Mouse (Mus musculus) heart, embryonic 15.5 days (tissue): ENCODE results near the gene Ppp1r18. TPM values are rescaled to one million over a fixed set of nuclear protein-coding genes. Genes with fewer than 3 reads are reported as not detected.

Experiments used
- ATAC-seq: fragments of 200-750 bp; cut with Nextera tagmentation; replicated peaks from 2 replicates; pipeline ENCODE4 v1.8.0; 2017; ENCODE audit warnings: low read depth, moderate TSS enrichment; ENCODE audit not compliant: insufficient number of reproducible peaks, insufficient read depth, low FRiP score
- H3K27ac ChIP-seq: fragments of 300-500 bp; sonication (generic); 2 replicates; pipeline ENCODE4 v1.5.1; 2015; ENCODE audit warnings: mild to moderate bottlenecking, inconsistent platforms
- H3K27me3 ChIP-seq: fragments of 300-500 bp; sonication (generic); 2 replicates; pipeline ENCODE4 v1.6.1; 2015; ENCODE audit warnings: inconsistent platforms
- H3K36me3 ChIP-seq: fragments of 300-500 bp; sonication (generic); 2 replicates; pipeline ENCODE4 v1.6.1; 2015; ENCODE audit warnings: mild to moderate bottlenecking, inconsistent platforms
- H3K4me1 ChIP-seq: fragments of 300-500 bp; sonication (generic); replicated peaks from 2 replicates; pipeline ENCODE4 v1.6.1; 2015; ENCODE audit warnings: inconsistent platforms
- H3K4me2 ChIP-seq: fragments of 300-500 bp; sonication (generic); 2 replicates; pipeline ENCODE4 v1.6.1; 2015; ENCODE audit warnings: inconsistent platforms, mild to moderate bottlenecking, moderate library complexity
- H3K4me3 ChIP-seq: fragments of 300-500 bp; sonication (generic); 2 replicates; pipeline ENCODE4 v1.5.1; 2015; ENCODE audit warnings: mild to moderate bottlenecking, inconsistent platforms
- H3K9ac ChIP-seq: fragments of 300-500 bp; sonication (generic); 2 replicates; pipeline ENCODE4 v1.6.1; 2015; ENCODE audit warnings: mild to moderate bottlenecking, inconsistent platforms
- H3K9me3 ChIP-seq: fragments of 300-500 bp; sonication (generic); replicated peaks from 2 replicates; pipeline ENCODE4 v1.6.1; 2016; ENCODE audit warnings: inconsistent platforms
- WGBS: fragments of 180-500 bp; shearing (Covaris S2); methylation state at CpG from one replicate; pipeline ENCODE4 v1.1.7; 2015; ENCODE audit warnings: mixed read lengths; 5-methylcytosine and 5-hydroxymethylcytosine counted together
- polyA plus RNA-seq: library from polyadenylated mRNA; unstranded; fragments of >200 nt; fragmentation: Nextera tagmentation; extraction: Ambion mirVana; gene quantifications from 2 replicates; pipeline ENCODE4 v1.2.1, GENCODE M21; 2015

Gene Ppp1r18
- polyA plus RNA-seq, 1 experiment from 2014 or later = 17.9 TPM

DNA sequence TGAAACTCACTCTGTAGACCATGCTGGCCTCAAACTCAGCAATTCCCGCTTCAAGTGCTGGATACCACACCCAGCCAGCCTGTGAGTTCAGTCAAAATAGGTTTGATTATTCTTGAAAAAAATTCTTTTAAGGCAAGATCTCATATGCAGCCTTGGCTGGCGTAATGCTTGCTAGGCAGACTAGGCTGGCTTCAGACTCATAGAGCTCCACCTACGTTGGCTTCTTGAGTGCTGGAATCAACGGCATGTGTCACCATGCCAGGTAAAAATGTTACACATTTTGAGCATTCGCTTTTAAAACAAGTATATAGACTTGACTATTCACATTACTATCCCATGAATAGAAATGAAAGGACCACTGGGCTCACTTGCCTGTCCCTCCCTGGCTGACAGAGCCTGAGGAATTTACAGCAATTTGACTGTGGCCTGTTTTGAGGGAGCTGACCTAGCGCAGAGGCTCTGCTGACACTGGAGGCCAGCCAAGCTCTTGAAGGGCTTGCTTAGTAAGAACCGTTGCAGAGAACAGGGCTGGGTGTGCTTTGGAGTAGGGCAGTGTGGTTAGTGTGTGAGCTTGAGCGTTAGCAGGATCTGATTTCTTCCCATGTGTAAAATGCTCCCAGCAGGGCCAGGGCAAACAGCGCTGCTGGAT lies 38.1 kb downstream of the Ppp1r18 start:
- peaks cover 11% of the 10 kb centered on the region; the same call in 1 of the 2 replicates for H3K36me3 ChIP-seq
- H3K4me2 ChIP-seq = peak overlapping the region; percentile 12; the same call in 1 of the 2 replicates
- no peaks in the 10 kb centered on the region for H3K27me3 ChIP-seq
- peak; percentile 80 for ATAC-seq
- no peak overlapping the region for H3K4me3 ChIP-seq
- H3K27ac ChIP-seq = peak overlapping the region; percentile 80
- WGBS = 59% methylated on average over 9 of the region's 9 CpGs
- H3K9ac ChIP-seq = peak overlapping the region; percentile 22; the same call in 1 of the 2 replicates
- no peaks in the 10 kb centered on the region for H3K9me3 ChIP-seq
- H3K4me1 ChIP-seq = peaks cover 21% of the 10 kb centered on the region

DNA sequence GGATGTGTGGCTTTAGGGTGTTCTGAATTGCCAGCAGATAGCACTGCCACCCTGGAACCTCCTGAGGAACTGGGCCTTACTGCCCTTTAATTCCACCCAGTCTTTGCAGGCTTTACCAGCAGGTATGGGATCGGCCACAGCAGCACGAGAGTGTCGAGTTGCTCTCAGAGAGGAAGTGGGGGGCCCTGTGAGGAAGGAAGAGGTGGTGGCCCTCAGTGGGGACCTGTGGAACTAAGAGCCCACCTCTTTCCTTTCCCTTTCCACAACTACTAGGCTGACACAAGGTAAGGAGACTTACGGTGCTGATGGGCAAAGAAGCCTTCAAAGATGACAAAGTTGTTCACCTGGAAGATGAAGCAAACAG lies 38.6 kb downstream of the Ppp1r18 start:
- peak overlapping the region; percentile 22 for H3K9ac ChIP-seq
- no peaks in the 10 kb centered on the region for H3K27me3 ChIP-seq
- peaks cover 11% of the 10 kb centered on the region; the same call in 1 of the 2 replicates for H3K36me3 ChIP-seq
- 60% methylated on average over 4 of the region's 4 CpGs for WGBS
- peak; percentile 7; the same call in 1 of the 2 replicates for ATAC-seq
- peak overlapping the region; percentile 80 for H3K27ac ChIP-seq
- H3K4me1 ChIP-seq = peaks cover 26% of the 10 kb centered on the region
- no peak overlapping the region for H3K4me3 ChIP-seq
- peak overlapping the region; percentile 12; the same call in 1 of the 2 replicates for H3K4me2 ChIP-seq
- H3K9me3 ChIP-seq = no peaks in the 10 kb centered on the region

GRCm38 (mm10) chr17:35905587-35905986 lies 40.2 kb downstream of the Ppp1r18 start:
- no peak overlapping the region for H3K27ac ChIP-seq
- H3K4me1 ChIP-seq = peaks cover 34% of the 10 kb centered on the region
- H3K27me3 ChIP-seq = no peaks in the 10 kb centered on the region
- no peak overlapping the region for H3K4me3 ChIP-seq
- H3K36me3 ChIP-seq = peaks cover 11% of the 10 kb centered on the region; the same call in 1 of the 2 replicates
- H3K4me2 ChIP-seq = no peak overlapping the region
- ATAC-seq = no peak
- H3K9me3 ChIP-seq = no peaks in the 10 kb centered on the region
- H3K9ac ChIP-seq = no peak overlapping the region
- 96% methylated on average over 1 of the region's 1 CpGs for WGBS

DNA sequence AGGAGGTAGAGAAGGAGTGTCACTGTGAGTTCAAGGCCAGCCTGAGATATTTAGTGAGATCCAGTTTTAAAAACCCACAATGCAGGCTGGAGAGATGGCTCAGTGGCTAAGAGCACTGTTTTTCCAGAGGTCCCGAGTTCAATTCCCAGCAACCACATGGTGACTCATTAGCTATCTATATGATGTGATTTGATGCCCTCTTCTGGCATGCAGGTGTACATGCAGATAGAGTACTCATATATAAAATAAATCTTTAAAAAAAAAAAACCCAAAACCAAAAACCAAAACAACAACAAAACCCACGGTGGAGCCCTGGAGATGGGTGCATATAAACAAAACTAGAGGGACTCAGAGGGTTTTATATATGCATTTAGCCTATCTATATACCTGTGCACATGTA lies 42.2 kb downstream of the Ppp1r18 start:
- ATAC-seq = no peak
- no peaks in the 10 kb centered on the region for H3K9me3 ChIP-seq
- no peaks in the 10 kb centered on the region for H3K27me3 ChIP-seq
- no peak overlapping the region for H3K9ac ChIP-seq
- peaks cover 18% of the 10 kb centered on the region for H3K36me3 ChIP-seq
- 73% methylated on average over 2 of the region's 2 CpGs for WGBS
- H3K4me2 ChIP-seq = no peak overlapping the region
- H3K4me3 ChIP-seq = no peak overlapping the region
- H3K27ac ChIP-seq = no peak overlapping the region
- peaks cover 34% of the 10 kb centered on the region for H3K4me1 ChIP-seq

- Histone ChIP-seq H3K27ac (peak overlapping the region; percentile 75), H3K4me3 (peak overlapping the region; percentile 78), H3K9ac (peak overlapping the region; percentile 69), H3K4me2 (peak overlapping the region; percentile 79), H3K4me1 (peaks cover 17% of the 10 kb centered on the region), H3K9me3 (no peaks in the 10 kb centered on the region), H3K36me3 (peaks cover 31% of the 10 kb centered on the region), H3K27me3 (no peaks in the 10 kb centered on the region)
- 27% methylated on average over 20 of the region's 20 CpGs for WGBS
- ATAC-seq = peak; percentile 29
These were observed 44.0 kb downstream of the Ppp1r18 start for GRCm38 (mm10) chr17:35909186-35909918.

GRCm38 (mm10) chr17:35909919-35910369 lies 44.6 kb downstream of the Ppp1r18 start, which contains the start of gene Atat1:
Gene Atat1, minus strand, starts transcription at chr17:35910075.
- peak within 1 kb of the TSS; percentile 75 for H3K27ac ChIP-seq
- WGBS = 2% methylated on average over 25 of the region's 25 CpGs
- H3K36me3 ChIP-seq = peaks cover 35% of the 10 kb centered on the region
- peak within 1 kb of the TSS; percentile 79 for H3K4me2 ChIP-seq
- no peaks in the 10 kb centered on the region for H3K9me3 ChIP-seq
- H3K27me3 ChIP-seq = no peaks in the 10 kb centered on the region
- H3K9ac ChIP-seq = peak within 1 kb of the TSS; percentile 69
- H3K4me3 ChIP-seq = peak within 1 kb of the TSS; percentile 78
- peak; percentile 85 for ATAC-seq
- H3K4me1 ChIP-seq = peaks cover 18% of the 10 kb centered on the region

DNA sequence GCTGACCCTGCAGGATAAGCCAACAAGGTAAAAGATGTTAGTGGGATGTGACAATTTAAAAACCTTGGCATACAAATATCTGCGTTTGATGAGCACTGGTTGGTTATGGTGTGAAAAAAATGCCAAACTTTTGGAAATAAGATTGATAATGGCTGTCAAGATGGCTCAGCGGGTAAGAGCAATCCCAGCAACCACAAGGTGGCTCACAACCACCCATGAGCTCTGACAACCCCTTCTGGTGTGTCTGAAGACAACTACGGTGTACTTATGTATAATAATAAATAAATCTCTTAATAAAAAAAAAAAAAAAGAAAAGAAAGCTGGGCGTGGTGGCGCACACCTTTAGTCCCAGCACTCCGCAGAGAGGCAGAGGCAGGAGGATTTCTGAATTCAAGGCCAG lies 49.6 kb downstream of the Ppp1r18 start:
- Histone ChIP-seq H3K27ac (no peak overlapping the region), H3K27me3 (no peaks in the 10 kb centered on the region), H3K4me2 (peak overlapping the region; percentile 73), H3K9me3 (no peaks in the 10 kb centered on the region), H3K36me3 (peaks cover 31% of the 10 kb centered on the region), H3K4me3 (peak overlapping the region; percentile 83), H3K9ac (no peak overlapping the region), H3K4me1 (peaks cover 20% of the 10 kb centered on the region)
- ATAC-seq = no peak
- 74% methylated on average over 6 of the region's 6 CpGs for WGBS

DNA sequence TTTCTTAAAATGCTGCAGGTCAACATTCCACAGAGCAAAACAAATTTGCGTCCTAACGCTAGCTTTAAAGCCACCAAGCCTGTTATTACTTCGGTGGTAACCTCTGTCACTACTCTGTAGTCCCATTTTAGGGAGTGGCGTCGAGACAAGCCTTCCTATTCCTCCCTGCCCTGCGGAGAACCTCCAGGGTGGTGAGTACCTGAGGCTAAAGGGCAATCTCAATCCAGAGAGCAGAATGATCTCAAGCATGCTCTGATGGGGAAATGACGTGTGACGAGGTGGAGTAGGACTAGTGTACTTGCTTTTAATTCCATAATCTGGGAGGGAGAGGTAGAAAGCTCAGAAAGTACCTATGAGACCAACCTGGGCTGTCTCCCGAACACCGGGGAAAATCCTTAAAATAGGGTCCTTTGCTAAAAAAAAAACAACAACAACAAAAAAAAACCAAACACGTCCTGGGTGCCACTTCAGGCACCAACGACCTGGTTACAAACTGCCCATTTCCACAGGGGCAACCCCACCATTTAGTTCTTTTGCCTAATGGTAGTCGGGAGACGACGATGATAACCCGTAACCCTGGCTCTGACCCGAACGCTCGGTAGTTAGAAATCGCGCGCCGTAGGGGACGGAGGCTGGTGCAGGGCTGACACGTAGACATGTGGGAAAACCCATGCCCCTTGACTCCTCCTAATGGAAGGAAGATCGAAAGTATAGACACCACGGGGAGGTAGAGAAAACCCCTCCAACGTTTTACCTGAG lies 50.3 kb downstream of the Ppp1r18 start:
- H3K36me3 ChIP-seq = peaks cover 31% of the 10 kb centered on the region
- H3K27ac ChIP-seq = peak overlapping the region; percentile 93
- H3K4me3 ChIP-seq = peak overlapping the region; percentile 83
- 2% methylated on average over 28 of the region's 28 CpGs for WGBS
- peak overlapping the region; percentile 63 for H3K9ac ChIP-seq
- H3K4me2 ChIP-seq = peak overlapping the region; percentile 73
- peak; percentile 8; the same call in 1 of the 2 replicates for ATAC-seq
- H3K9me3 ChIP-seq = no peaks in the 10 kb centered on the region
- H3K27me3 ChIP-seq = no peaks in the 10 kb centered on the region
- peaks cover 25% of the 10 kb centered on the region for H3K4me1 ChIP-seq

DNA sequence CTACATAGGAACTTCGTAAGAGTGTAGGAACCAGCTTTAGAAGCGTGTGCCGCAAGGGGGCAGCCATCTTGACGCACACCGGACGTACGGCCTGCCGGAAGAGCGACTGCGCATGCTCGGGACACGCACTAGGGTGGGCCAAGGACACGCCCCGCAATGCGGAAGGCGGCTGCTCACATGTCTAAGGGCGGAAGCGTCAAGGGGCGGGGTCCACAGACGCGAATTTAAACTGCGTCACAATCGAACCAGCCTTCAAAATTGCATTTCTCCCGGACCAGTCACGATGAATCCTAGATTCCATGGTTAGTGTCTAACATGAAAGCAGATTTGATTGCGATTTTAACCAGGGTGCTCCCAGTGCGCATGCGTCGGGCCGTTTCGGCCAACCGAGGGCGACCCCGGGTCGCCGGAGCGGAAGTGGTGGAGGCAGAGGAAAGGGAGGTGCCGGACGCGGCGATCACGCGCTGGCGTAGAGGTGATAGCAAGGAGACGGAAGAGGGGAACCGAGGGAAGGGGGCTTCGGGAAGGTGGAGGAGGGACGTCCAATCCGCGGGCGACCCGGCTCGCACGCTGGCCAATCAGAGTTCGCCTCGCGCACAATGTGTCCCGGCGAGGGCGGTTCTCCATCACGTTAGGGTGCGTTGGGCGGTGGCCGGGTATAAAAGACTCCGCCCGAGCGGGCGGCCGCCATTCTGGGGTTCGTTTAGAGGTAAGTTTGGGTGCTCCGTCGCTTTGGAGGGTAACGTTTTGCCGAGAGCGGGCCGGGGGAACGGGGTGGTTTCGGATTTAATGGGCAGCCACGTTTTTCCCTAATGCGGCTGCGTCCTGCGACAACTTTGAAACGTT lies 51.1 kb downstream of the Ppp1r18 start, which contains the start of the genes Mrps18b and Ppp1r10:
Gene Mrps18b, minus strand, starts transcription at position 93 of the 846 bp plus-strand sequence.
Gene Ppp1r10, plus strand, starts transcription at position 138 of the 846 bp plus-strand sequence.
- Histone ChIP-seq H3K4me1 (peaks cover 32% of the 10 kb centered on the region), H3K4me3 (peak within 1 kb of the TSS; percentile 83), H3K36me3 (peaks cover 25% of the 10 kb centered on the region), H3K9me3 (no peaks in the 10 kb centered on the region), H3K4me2 (peak within 1 kb of the TSS; percentile 78), H3K27ac (peak within 1 kb of the TSS; percentile 97), H3K27me3 (no peaks in the 10 kb centered on the region), H3K9ac (peak within 1 kb of the TSS; percentile 86)
- peak; percentile 93 for ATAC-seq
- WGBS = under 1% methylated on average over 83 of the region's 83 CpGs

GRCm38 (mm10) chr17:35917143-35917462 lies 51.7 kb downstream of the Ppp1r18 start:
- H3K4me3 ChIP-seq = peak overlapping the region; percentile 83
- no peaks in the 10 kb centered on the region for H3K27me3 ChIP-seq
- H3K27ac ChIP-seq = peak overlapping the region; percentile 97
- H3K4me2 ChIP-seq = peak overlapping the region; percentile 78
- H3K36me3 ChIP-seq = peaks cover 25% of the 10 kb centered on the region
- ATAC-seq = no peak
- H3K9me3 ChIP-seq = no peaks in the 10 kb centered on the region
- WGBS = 0% methylated on average over 8 of the region's 8 CpGs
- H3K9ac ChIP-seq = peak overlapping the region; percentile 86
- H3K4me1 ChIP-seq = peaks cover 36% of the 10 kb centered on the region
